Mouse (Mus musculus) skeletal muscle tissue, postnatal 0 days (tissue): ENCODE results near the gene Gatad1. TPM values are rescaled to one million over a fixed set of nuclear protein-coding genes. Genes with fewer than 3 reads are reported as not detected.

Experiments
- microRNA-seq, 2 experiments: library from miRNA; unstranded; fragments of <30 nt; microRNA quantifications; one replicate each; pipeline ENCODE4; 2016
- polyA plus RNA-seq: library from polyadenylated mRNA; unstranded; fragments of >200 nt; fragmentation: Nextera tagmentation; extraction: Ambion mirVana; gene quantifications from 2 replicates; pipeline ENCODE4 v1.2.1, GENCODE M21; 2015

Gatad1 gene
- 47.5 and 53.9 TPM in 2 replicates for polyA plus RNA-seq

DNA sequence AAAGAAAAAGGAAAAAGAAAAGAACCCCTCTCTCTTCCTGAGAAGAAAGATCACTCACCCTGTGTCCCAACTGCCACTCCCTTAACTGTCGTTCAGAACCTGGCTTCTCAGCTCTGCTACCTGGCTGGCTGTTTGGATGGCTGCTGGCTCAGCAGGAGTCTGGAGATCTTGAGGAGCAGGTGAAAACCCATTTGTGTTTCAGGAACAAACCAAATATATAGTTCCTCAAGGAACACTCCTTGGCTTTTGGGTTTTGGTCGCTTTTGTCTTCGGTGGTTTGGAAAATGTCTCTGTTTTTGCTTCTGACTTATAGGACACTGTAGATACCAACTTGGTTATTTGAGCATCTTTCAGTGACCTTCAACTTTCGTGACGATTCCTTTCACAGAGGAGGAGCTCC lies at the start of gene Gatad1:
TSS of gene Gatad1 (minus strand) at position 101 of the 400 bp plus-strand sequence.

DNA sequence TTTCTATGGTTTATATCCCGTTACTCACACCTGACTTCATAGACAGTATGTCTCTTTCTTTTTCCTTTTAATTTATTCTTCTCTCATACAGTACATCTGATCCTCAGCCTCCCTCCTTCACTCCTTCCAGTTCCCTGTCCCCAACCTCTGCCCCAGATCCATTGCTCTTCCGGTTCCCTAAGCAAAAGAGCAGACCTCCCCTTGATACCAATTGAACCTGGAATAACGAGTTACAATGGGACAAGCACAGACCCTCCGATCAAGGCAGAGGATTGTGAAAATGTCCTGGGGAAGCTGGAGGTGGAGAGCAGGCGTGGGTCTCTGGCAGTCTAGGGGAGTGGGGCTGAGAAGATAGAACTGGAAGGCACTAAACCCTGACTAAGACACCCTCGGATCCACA lies 6.1 kb downstream of the Gatad1 start, which contains the start of gene Tmbim7:
TSS of gene Tmbim7 (plus strand) at position 301 of the 400 bp plus-strand sequence.

DNA sequence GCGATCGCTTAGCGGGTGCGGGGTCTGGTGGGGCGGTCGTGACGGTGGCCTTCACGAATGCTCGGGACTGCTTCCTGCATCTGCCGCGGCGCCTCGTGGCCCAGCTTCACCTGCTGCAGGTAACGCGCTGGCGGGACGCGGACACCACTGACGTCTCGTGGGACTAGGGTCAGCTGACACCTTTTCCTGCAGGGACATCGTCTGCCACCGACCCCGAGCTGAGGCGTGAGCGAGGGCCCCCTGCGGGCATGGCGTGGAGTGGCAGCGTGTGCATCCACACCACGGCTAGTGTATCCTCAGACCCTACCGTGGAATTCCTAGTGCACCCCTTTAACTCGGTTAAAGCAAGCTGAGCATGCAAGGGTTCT lies 60.6 kb downstream of the Gatad1 start, which contains the start of gene Rbm48:
TSS of gene Rbm48 (minus strand) at position 187 of the 368 bp plus-strand sequence.

DNA sequence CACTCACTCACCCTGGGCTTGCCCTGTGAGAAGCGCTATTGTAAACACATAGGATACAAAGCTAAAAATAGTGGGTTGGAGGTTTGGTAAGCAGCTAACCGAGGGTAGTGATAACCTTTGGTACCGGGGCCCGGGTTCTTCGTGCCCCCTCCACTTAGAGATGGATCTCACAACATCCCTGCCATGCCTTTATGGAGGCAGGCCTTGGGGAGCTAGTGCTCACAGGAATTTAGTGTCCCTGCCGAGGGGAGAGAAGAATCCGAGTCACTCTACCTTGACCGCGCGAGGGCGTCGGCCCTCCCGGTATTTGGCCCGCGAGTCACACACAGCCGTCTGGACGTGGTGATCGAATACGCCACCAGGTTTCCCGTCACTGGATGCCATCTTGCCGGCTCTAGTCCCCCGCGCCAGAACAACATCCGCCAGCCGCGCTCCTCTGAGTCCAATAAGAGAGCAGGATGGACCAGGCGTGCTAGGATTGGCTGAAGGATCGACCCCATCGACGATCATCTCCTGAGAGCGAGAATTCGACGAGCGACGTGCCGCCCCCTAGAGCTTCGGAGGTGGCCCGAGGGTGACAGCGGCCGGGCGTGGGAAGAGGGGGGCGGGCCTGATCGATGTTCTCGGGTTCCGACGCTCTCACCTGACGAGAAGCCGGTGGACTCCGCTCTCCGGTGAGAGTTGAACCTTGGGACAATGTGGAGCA lies 61.1 kb downstream of the Gatad1 start, which contains the start of gene Pex1:
TSS of gene Pex1 (plus strand) at position 374 of the 706 bp plus-strand sequence.

Small RNA genes lying within 50 kb of the gene (microRNA-seq; reads per million reads assigned to microRNA genes)
- 0 reads per million in 2 experiments for gene Gm22926
- 0 reads per million in 2 experiments for gene Gm26238

Other genes starting within 250 kb of the Gatad1 start
- gene Fam133b, start 113.4 kb downstream of the Gatad1 start, polyA plus RNA-seq = 14.7 TPM in 2 replicates
- gene 1700109H08Rik, start 85.6 kb downstream of the Gatad1 start, polyA plus RNA-seq = 0.74 and 1.4 TPM in 2 replicates
- 7.6 and 8.1 TPM in 2 replicates for gene Pex1, start 61.1 kb downstream of the Gatad1 start, polyA plus RNA-seq
- gene Rbm48, start 60.6 kb downstream of the Gatad1 start, polyA plus RNA-seq = 5.0 and 5.7 TPM in 2 replicates
- 0.15 TPM in 1 of 2 replicates, not detected in the other for gene Tmbim7, start 6.0 kb downstream of the Gatad1 start, polyA plus RNA-seq
- gene Ankib1, start 145.7 kb upstream of the Gatad1 start, polyA plus RNA-seq = 4.8 and 5.0 TPM in 2 replicates
- gene Krit1, start 146.0 kb upstream of the Gatad1 start, polyA plus RNA-seq = 22.0 and 23.7 TPM in 2 replicates
- not detected in 2 replicates for gene Lrrd1, start 188.0 kb upstream of the Gatad1 start, polyA plus RNA-seq
- 2.3 and 3.8 TPM in 2 replicates for gene Mterf1a, start 236.7 kb upstream of the Gatad1 start, polyA plus RNA-seq